Mouse (Mus musculus) thymus, postnatal 4 days (tissue): ENCODE data around the gene Arl4c.

ENCODE experiments used
- DNase-seq: peaks from one replicate; pipeline ENCODE4 v3.0.0; 2021

Arl4c gene

DNA sequence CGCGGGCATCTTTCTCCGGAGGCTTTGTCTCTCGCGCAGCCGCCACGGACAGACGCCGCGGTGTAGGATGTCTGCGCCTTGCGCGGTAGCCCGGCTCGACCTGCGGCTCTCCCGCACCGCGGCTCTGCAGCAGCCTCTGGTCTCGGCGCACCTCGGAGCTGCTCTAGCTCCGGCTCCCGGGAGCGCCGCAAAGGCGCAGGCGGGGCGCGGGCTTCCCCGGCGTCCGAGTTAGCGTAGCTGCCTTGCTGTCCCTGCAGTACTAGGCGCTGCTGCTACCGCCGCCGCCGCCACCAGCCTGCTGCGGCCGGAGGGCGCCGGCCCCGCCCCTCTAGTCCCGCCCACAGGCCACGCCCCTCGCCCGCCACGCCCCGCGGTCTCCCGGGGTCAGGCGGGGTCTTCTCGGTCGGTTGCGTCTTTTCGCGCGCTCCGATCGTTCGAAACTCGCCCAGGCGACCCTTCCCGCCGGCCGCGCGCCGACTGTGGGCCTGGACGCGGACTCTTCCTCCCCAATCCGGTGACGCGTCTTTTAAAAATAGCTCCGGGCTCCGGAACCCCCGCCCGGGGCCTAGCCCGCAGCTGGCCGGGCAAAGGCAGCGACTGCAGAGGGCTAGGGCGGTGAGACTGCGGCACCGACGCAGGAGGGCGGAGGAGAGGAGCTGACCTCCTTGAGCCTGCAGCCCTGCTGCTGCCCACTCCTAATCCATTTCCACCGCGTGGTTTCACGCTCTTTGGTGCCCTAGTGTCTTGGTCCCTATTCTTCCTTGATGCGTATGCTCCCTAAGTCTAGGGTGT, at the start of gene Arl4c:
Arl4c (minus strand) TSS at position 352 of the 792 bp plus-strand sequence.
- peak; percentile 93 for DNase-seq

DNA sequence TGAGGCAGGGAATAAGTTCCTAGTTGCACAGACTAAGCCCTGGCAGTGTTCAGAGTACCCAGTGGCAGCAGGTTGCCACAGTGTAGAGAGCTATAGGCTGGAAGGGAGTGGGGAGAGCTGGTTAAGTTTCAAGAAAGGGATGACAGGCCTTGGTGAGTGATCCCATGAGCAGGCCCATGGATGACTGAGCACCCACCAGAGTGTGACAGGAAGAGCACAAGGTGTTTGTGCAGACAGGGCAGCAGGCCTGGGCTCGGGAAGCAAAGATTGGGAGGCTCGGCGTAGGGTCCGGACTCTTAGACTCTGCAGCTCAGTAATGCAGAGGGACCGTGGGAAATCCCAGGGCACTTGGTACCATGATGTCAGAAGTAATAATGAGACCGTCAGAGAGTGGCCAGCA, 49.3 kb upstream of the Arl4c start:
- no peak for DNase-seq

DNA sequence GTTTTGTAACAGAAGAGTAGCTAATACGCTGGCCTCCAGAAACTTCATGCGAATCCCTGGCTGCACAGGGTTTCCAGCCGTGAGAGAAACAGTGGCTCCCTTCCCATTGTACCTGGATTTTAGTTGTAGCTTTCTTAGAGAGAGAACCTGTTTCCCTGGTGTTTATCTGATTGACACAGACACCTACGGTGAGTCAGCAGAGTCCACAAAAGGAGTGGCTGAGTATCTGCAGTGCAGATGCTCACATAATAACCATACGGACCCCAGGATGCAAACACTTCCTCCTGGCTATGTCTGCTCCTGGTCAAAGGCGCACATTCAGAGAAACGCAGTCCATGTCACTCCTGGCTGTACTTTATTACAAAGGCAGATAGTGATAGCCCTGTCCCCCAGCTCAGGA, 48.6 kb upstream of the Arl4c start:
- DNase-seq, result no peak

DNA sequence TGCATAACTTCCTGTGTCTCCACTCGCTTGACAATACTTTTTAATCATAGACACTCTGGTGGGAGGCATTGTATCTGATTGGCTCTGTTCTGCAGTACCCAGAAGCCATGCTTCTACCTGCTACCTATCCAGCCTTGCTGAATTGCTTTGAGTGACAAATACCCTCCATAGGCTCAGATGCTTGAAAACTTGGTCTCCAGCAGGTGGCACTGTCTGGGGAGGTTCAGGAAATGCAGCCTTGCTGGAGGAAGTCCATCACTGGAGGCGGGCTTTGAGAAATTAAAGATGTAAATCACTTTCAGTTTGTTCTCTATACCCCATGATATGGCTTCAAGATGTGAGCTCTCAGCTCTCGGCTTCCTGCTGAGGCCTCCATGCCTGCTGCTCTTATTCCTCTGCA, 48.1 kb upstream of the Arl4c start:
- DNase-seq, result peak; percentile 32

DNA sequence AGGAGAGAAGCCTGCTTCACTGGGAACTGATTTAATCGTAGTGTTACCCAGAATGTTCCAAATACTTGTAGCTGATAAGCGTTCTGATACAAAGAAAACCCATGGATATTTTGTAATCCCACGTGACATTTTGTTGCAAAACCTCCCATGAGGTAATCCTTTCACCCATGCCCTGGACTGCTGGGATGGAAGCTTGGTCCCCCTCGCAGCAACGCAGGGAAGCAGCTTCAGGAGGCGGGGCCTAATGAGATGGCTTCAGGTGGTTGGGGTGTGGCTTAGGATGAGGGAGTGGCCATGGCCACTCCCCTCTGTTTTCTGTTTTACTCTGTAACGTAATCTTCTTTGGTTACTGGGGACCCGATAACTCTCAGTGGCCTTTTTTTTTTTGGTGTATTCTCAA, 47.1 kb upstream of the Arl4c start:
- no peak for DNase-seq

DNA sequence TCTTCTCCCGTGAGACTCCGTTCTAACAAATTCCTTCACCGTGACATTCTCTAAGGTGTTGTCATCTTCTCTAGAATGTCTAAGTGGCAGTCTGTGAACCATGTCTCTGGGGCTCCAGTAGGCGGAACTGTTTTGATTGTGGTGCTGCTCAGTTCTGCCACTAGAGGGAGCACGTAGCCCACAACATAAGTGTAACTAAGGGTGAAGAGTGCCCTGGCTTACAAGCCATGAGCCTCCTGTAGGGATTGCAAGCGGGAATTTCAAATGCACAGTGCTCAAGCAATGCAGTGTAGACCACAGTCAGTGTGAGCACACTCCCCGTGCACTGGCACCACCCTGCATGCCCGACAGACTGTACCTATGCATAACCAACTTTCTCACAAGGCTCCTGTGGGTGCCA, 43.2 kb upstream of the Arl4c start:
- DNase-seq, result peak; percentile 77

DNA sequence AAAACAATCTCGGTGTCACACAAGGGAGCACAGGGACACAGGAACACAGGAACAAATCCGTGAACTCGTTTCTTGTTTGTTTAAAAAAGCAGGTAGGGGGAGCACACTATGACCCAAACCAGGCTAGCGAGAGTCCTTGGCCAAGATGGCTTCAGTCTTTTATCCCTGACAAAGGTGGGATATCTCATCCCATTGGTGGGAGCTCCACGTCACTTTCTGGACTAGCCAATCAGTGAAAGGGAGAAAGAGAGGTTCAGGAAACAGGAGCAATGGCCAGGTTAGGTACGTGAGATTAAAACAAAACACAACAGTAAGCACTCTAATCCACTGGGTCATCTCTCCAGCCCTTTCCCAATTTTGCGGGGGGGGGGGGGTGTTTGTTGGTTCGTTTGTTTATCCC, 42.2 kb upstream of the Arl4c start:
- DNase-seq, result no peak

DNA sequence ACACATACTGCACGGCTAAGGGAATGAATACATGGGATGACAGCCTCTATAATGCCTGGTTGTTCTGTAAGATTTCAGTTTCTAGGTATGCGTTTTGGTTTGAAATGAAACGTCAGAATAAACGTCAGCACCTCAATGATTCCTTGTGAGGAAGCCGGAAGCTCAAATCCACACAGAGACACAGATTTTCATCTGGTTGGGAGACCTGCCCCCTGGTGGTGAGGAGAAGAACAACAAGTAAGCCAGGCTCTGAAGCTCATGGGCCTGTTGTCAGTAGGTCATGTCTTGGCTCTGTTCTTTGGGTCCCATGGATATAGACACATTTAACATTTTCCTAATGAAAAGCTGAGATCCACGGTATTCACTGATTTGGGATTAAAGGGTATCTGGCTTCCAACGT, 40.4 kb upstream of the Arl4c start:
- peak; percentile 72 for DNase-seq

DNA sequence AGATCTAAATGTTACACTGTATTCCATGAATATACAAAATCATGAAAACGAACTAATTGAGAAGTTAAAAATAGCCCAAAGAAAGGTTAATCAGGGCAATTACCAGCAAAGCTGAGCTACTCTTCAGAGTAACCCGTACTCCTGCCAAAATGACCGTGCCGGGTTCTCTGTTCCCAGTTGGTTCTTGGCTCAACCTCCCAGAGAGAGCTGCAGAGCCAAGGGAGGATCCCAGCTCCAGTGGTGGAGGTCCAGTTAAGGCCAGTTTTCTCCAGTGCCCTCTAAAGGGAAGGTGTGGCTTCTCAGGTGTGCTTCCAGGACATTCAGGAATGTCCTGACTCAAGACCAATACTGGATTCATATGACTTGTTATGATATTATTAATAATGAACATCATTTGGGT, 37.5 kb upstream of the Arl4c start:
- DNase-seq, result no peak

DNA sequence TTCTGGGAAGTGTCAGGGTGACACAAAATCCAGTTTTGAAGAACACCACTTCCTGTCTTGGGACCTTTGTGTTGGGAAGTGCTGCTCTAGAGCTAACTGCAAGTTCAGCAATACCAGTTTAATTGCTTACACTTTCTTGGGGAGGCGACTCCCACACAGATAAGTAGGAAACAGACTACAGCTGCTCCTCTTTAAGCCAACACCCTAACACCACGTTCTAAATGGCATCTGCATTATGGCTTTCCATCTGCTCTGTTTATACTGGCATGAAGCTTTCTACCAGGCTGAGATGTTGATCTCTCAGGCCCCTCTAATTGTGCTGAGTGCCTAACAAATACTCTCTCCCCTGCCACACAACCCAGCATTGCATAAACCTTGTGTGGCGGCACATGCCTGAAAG, 36.9 kb upstream of the Arl4c start:
- no peak for DNase-seq

DNA sequence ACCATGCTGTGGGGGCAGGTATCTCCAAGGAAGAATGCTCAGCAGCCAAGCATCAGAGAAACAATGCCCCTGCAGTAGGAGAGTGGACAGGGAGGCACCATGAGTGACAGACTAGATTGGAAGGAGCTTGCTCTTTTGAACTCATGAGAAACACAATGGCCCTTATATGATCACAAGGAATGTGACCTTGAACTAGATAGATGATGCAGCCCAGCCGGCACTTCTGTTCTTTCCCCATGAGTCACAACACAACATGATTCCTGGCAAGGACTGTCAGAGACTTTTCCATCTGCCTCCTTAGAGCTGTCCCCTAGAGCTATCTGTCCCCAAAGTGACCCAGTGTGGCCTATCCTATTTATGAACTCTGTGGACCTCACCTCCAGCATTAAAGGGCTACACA, 27.5 kb upstream of the Arl4c start:
- no peak for DNase-seq

DNA sequence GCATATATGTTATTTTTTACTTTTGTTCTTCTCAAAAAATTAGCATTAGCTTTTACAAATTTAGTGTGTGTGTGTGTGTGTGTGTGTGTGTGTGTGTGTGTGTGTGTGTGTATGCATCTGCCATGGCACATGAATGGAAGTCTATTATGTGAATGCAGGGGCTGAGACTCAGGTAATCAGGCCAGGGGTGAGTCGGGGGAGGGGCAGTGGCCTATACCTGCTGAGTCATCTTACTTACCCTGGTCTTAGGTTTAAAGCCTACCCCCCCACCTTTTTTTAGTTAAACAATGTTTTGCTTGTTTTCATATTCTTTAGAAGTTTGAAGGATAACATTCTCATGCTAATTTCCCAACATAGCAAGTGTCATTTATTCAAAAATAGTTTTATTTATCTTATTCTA, 25.3 kb upstream of the Arl4c start:
- DNase-seq, result no peak

DNA sequence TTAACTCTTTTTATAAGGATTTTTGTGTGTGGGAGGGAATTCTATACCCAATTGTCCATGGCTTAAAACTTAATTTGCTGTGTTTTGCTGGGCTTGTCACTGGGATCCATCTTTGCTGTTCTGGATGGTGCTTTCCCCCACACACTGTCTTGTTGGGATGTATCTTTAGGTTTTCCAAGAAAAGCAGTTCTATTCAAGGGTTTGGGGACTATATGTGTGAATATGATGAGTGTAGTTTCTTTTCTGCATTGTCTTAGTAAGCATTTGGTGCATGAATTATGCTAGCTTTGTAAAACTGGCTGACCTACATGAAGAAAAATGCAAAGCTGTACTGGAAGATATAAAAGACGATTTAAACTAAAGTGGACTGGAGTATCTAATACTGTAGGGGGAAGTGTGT, 23.7 kb upstream of the Arl4c start:
- no peak for DNase-seq

DNA sequence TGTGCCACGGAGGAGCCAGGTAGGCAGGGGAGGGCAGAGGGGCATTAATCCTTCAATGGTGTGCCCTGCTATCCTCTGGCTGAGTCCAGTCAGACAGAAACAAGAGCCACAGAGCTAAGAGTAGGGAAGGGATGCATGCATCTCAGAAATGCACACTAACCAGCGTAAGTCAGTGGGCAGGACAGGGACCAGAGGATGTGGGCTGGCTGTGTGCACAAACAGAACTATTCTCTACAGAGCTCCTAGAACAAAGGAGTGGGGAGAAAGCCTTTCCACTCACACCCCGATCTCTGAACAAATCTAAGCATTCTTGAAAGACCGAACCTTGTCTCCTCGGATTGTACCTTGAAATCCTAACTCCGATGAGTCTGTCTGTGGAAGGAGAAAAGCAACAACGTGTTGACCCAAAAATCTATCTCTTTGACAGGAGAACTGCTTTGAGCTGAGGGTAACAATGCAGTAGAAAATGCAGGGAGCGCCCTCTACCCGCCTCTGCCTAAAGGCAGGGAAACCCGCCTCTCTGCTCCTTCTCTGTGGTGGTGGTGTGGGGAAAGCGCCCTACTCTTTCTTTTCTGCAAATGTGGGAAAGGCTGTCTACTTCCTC, 18.7 kb upstream of the Arl4c start:
- DNase-seq, result peak; percentile 64

DNA sequence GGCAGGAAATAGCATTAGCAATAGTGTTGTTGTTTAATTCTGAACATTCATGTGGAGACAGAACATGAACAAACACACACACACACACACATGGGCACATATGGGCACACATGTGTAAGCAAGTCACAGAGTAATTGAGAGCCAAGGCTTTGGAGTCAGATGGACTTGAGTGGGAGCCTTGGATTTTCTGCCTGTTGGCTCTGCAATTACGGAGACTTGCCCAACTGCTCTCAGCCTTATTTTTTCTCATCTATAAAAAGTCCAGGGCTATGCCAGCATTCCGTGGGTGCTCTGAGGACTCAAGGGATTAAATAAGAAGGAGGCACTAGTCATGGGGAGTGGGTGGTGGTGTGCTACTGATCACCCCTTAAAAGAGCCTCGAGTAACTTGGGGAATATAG, 16.5 kb upstream of the Arl4c start:
- no peak for DNase-seq

DNA sequence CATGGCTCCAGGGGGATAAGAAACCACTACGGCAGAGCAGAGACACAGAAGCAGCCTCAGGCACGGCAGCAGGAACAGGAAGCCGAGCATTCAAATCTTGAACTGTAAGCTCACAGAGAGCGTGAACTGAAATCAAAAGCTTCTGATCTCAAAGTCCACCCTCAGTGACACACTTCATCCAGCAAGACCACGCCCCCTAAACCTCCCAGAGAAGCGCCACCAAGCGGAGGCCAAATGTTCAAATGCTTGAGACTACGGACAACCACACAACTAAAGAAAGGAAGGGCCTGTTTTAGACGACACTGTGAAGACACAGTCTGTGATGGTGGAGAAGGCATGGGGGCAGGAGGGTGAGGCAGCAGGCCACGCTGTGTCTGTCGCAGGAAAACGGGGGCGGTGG, 15.7 kb upstream of the Arl4c start:
- DNase-seq, result no peak

DNA sequence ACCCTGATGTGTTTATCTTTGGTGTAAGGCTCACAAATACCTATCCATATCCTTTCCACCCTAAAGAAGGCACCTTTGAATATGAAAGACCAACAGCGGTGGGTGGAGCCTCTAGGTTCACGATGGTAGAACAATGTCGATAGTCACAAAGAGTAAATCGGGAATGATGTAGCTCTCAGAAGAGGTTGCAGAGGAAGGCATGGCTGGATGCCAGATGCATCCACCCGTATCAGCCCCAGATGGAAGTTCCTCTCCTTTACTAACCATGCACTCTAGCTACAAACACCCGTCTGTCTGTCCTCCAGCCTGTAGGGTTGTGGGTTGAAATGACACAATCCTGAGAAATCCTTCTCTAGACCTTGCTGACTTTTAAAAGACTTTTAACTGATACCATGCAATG, 10.0 kb upstream of the Arl4c start:
- no peak for DNase-seq

DNA sequence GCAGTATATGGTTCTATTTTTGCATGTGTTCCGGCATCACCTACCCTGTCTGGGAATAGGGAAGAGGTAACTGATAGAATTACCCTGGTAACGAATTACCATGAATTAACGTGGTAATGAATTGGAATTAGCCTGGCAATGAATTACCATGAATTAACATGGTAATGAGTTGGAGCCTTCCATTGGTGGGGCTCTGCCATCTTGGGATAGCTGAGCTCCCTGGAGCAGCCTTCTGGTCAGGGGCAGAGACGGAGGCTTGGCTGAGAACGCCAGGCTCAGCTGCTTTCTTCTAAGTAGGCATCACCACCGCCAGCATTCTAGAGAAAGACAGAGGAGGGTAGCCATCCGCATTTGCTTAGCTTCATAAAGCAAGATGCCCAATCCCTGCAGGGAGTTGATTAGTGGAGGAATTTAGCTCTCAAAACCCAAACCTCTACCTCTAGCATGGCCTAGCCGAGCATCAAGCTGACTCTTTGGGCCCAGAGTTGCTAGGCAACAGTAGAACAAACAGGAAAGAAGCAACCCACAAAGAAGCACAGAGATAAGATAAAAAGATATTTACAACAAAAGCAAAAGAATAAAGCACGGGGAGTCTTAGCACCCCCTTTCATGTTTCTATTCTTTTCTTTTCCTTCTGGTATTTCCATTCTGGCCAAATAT, 6.8 kb upstream of the Arl4c start:
- DNase-seq, result peak; percentile 42

DNA sequence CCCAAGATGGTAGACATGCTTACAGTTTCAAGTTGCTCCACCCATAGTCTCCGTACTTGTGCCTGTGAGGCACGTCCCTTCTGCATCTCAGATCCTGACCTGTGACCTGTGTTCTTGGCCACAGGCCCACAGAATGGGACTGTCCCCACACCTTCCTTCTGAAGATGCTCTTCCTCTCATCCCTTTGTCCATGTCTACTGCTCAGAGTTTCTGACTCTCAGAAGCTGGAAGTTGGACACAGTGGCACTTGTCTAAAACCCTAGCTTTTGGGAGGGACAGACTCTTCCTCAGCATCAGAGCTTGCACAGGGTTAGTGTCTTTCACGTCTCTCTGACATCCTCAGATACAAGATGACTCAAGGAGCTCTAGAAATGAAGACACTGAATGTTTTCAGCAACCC, 6.2 kb upstream of the Arl4c start:
- no peak for DNase-seq

DNA sequence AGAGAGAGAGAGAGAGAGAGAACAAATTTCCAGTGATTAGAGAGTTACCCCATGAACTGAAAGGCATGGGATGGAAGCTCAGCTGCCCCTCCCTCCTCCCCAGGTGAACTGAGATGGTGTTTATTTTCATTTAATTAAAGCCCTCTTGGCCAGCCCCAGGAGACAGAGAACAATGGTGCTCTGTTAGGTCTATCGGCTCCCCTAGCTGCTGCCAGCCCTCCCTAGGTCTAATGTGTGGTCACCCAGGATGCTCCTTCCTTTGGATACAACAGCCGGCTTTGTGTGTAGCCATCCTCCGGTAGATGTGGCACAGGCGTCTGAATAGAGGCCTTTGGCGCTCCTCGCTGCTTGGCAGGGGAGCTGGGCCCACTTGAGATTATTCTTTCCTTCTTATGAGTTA, 5.5 kb upstream of the Arl4c start:
- DNase-seq, result no peak

DNA sequence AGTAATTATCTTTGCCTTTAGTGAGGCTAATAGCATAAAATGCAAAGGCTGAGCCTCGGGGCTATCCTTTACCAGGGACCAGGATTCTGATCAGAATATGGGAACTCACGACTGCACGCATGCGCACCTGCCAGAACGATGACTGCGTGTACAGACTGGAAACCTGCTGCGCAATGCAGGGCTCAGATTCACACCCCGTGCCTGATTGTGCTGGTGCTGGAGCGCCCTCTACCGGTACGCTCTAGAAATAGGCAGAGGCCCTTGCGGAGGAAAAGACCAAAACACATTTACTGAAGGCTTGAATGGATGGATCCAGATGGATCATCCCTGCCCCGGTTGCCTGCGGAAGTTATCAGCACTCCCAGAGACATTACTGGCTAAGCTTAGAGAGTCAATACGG, 3.8 kb upstream of the Arl4c start:
- peak; percentile 95 for DNase-seq

DNA sequence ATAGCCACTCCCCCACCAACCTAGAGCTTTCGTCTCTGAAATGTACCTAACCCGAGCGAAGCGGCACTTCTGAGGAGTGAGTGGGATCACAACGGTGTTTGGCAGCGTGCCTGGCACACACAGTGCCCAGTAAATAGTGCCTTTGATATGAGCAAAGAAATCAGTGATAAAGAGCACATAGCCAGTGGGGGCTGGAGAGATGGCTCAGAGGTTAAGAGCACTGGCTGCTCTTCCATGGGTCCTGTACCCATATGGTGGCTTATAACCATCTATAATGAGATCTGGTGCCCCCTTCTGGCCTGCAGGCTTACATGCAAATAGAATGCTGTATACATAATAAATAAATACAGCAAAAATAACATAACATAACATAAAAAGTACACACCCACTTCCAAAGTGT, 3.0 kb upstream of the Arl4c start:
- DNase-seq, result peak; percentile 85

DNA sequence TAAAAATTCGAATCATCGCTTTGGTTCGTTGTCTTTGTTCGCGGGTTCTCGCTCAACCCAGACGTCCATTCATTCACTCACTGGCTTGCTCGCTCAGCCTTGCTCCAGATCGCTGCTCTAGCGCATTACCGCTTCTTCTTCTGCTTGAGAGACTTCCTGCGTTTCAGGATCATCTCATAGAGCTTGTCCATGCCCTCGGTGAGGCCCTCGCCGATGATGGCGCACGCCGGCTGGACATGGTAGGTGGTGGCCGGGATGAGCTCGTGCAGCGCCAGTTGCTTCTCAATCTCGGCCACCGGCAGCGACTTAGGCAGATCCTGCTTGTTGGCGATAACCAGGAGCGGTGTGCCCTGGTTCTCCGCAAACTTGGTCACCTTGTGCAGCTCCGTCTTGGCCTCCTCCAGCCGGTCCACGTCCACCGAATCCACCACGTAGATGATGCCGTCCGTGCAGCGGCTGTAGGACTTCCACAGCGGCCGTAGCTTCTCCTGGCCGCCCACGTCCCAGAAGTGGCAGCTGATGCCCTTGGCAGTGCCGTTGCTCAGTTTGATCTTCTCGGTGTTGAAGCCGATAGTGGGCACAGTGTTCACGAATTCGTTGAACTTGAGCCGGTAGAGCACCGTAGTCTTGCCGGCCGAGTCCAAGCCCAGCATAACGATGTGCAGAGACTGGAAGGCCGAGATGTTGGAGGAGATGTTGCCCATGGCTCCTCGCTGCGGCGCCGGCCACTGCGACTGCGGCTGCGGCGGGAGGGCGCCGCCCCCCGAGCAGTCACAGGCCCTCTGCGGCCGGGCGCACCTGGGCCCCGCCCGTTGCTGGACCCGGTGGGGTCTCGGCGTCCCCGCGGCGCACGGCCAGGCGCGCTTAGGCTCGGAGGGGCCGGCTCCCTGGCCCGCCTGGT, 810 bp downstream of the Arl4c start:
- DNase-seq, result peak; percentile 65
